Mouse (Mus musculus) heart, embryonic 16.5 days (tissue): ENCODE results near the gene Rora. TPM values are rescaled to one million over a fixed set of nuclear protein-coding genes. Genes with fewer than 3 reads are reported as not detected.
A peak's percentile ranks its signal among the peaks of the same experiment; 100 is the strongest.

Experiments
- ATAC-seq: fragments of 200-750 bp; cut with Nextera tagmentation; replicated peaks from 2 replicates; pipeline ENCODE4 v1.8.0; 2017; ENCODE audit warnings: moderate number of reproducible peaks; ENCODE audit not compliant: insufficient read depth, low FRiP score; ENCODE audit errors: extremely low read depth
- H3K27ac ChIP-seq: fragments of 300-500 bp; sonication (generic); 2 replicates; pipeline ENCODE4 v1.5.1; 2014; ENCODE audit warnings: mild to moderate bottlenecking, low read length, control low read depth, moderate library complexity
- H3K27me3 ChIP-seq: fragments of 300-500 bp; sonication (generic); 2 replicates; pipeline ENCODE4 v1.6.1; 2014; ENCODE audit warnings: low read length, mixed read lengths; ENCODE audit not compliant: control insufficient read depth, insufficient read depth
- H3K36me3 ChIP-seq: fragments of 300-500 bp; sonication (generic); 2 replicates; pipeline ENCODE4 v1.6.1; 2014; ENCODE audit not compliant: control insufficient read depth, insufficient read depth
- H3K4me1 ChIP-seq: fragments of 300-500 bp; sonication (generic); 2 replicates; pipeline ENCODE4 v1.6.1; 2014; ENCODE audit warnings: low read length, mixed read lengths; ENCODE audit not compliant: control insufficient read depth, insufficient read depth
- H3K4me2 ChIP-seq: fragments of 300-500 bp; sonication (generic); 2 replicates; pipeline ENCODE4 v1.6.1; 2014; ENCODE audit warnings: low read depth, mild to moderate bottlenecking, control low read depth, low read length
- H3K4me3 ChIP-seq: fragments of 300-500 bp; sonication (generic); 2 replicates; pipeline ENCODE4 v1.5.1; 2014; ENCODE audit warnings: mild to moderate bottlenecking, control low read depth, low read length
- H3K9ac ChIP-seq: fragments of 300-500 bp; sonication (generic); 2 replicates; pipeline ENCODE4 v1.6.1; 2014; ENCODE audit warnings: low read length, control low read depth
- H3K9me3 ChIP-seq: fragments of 300-500 bp; sonication (generic); replicated peaks from 2 replicates; pipeline ENCODE4 v1.6.1; 2016; ENCODE audit warnings: low read length; ENCODE audit not compliant: control insufficient read depth
- WGBS: fragments of 180-500 bp; shearing (Covaris S2); extraction: QIAGEN DNeasy Blood & Tissue Kit; methylation state at CpG from one replicate; pipeline ENCODE4 v1.1.7; 2014; 5-methylcytosine and 5-hydroxymethylcytosine counted together
- polyA plus RNA-seq: library from polyadenylated mRNA; unstranded; fragments of >200 nt; fragmentation: Nextera tagmentation; extraction: Ambion mirVana; gene quantifications from 2 replicates; pipeline ENCODE4 v1.2.1, GENCODE M21; 2015

Rora gene
- polyA plus RNA-seq, 1 experiment from 2014 or later = 9.4 TPM

DNA sequence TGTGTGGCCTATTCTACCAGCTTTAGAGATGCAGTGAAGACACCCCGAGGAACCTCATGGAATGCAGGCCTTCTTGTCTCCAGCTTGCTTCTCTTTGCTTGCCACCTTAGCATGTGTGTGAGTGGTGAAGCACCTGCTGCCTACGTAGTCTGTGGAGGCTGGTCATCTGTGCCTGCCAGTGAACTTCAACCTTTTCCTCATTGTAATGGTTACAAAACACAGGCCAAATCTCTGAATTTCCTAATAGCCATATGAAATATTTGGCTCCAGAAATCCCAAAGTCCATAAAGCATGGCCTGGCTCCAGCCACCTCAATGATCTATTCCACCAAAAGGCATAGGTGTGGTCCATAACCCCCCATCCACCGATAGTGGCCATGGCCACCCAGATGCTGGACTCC, 631.4 kb downstream of the Rora start:
- Histone ChIP-seq H3K4me2 (no peak overlapping the region), H3K36me3 (no peaks in the 10 kb centered on the region), H3K4me3 (no peak overlapping the region), H3K4me1 (peaks cover 4% of the 10 kb centered on the region; the same call in 1 of the 2 replicates), H3K27ac (no peak overlapping the region), H3K9me3 (peaks cover 4% of the 10 kb centered on the region), H3K9ac (no peak overlapping the region), H3K27me3 (no peaks in the 10 kb centered on the region)
- WGBS = 78% methylated on average over 3 of the region's 3 CpGs
- ATAC-seq = no peak

- Histone ChIP-seq H3K27me3 (peaks cover 9% of the 10 kb centered on the region), H3K4me3 (no peak overlapping the region), H3K4me1 (peaks cover 15% of the 10 kb centered on the region), H3K27ac (no peak overlapping the region), H3K9me3 (no peaks in the 10 kb centered on the region), H3K36me3 (no peaks in the 10 kb centered on the region), H3K4me2 (no peak overlapping the region), H3K9ac (no peak overlapping the region)
- WGBS = 70% methylated on average over 1 of the region's 1 CpGs
- ATAC-seq = no peak
Observed at GRCm38 (mm10) chr9:69288113-69288512, 634.5 kb downstream of the Rora start.

- no peak overlapping the region for H3K9ac ChIP-seq
- H3K4me2 ChIP-seq = no peak overlapping the region
- 51% methylated on average over 5 of the region's 5 CpGs for WGBS
- H3K36me3 ChIP-seq = no peaks in the 10 kb centered on the region
- peaks cover 15% of the 10 kb centered on the region for H3K4me1 ChIP-seq
- H3K9me3 ChIP-seq = no peaks in the 10 kb centered on the region
- H3K4me3 ChIP-seq = no peak overlapping the region
- peaks cover 12% of the 10 kb centered on the region for H3K27me3 ChIP-seq
- ATAC-seq = no peak
- H3K27ac ChIP-seq = no peak overlapping the region
Observed at GRCm38 (mm10) chr9:69288586-69288985, 635.0 kb downstream of the Rora start.

- under 1% methylated on average over 54 of the region's 59 CpGs for WGBS
- H3K36me3 ChIP-seq = no peaks in the 10 kb centered on the region
- peak overlapping the region; percentile 35 for H3K27ac ChIP-seq
- peak overlapping the region; percentile 73 for H3K4me3 ChIP-seq
- H3K9ac ChIP-seq = peak overlapping the region; percentile 81
- no peaks in the 10 kb centered on the region for H3K9me3 ChIP-seq
- H3K4me1 ChIP-seq = peaks cover 15% of the 10 kb centered on the region
- peak; percentile 96 for ATAC-seq
- H3K27me3 ChIP-seq = peaks cover 12% of the 10 kb centered on the region
- H3K4me2 ChIP-seq = peak overlapping the region; percentile 72
Observed at GRCm38 (mm10) chr9:69289056-69290017, 635.8 kb downstream of the Rora start.

DNA sequence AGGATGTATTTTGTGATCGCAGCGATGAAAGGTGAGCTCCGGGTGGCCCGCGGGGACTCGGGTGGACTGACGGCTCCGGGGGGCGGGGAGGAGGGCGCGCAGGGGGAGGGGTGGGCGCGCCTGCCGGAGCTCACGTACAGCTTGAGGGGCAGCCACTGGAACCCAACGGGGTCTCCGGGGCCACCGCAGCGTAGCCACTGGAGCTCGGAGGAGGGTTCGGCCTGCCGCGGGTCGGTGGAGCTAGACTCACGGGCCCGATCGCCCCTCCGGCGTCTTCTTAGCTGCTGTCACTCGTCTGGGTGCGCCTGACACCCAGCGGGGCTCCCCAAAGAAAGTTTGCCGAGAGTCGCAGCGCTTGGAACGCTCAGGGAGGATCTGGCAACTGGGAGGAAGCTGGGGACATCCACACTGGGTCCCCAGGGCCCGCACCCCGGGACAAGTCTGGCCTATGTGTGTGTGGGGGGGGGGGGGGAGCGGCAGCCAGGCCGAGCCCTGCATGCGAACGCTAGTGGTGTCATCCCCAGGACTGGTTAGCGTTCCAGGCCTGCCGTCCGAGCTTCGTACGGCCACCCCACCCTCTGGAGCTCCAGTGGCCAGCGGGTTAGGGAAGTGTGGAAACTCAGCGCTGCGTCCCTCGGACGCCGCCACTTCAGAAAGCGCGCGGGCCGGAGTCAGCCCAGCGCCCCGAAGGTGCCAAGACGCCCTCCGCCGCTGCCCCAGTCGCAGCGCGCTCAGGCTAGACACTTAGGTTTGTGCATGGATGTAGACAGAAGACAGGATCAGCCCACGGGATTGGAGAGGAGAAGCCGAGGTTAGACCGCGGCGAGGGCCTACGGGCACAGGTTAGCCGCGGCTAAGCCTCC, 636.7 kb downstream of the Rora start:
- peak; percentile 69 for ATAC-seq
- WGBS = under 1% methylated on average over 72 of the region's 73 CpGs

GRCm38 (mm10) chr9:69290881-69291450, 637.4 kb downstream of the Rora start:
- Histone ChIP-seq H3K4me3 (peak overlapping the region; percentile 73), H3K27ac (no peak overlapping the region), H3K4me1 (peaks cover 15% of the 10 kb centered on the region), H3K9me3 (no peaks in the 10 kb centered on the region), H3K36me3 (no peaks in the 10 kb centered on the region), H3K4me2 (peak overlapping the region; percentile 72), H3K9ac (peak overlapping the region; percentile 81), H3K27me3 (peaks cover 12% of the 10 kb centered on the region)
- 3% methylated on average over 29 of the region's 29 CpGs for WGBS
- no peak for ATAC-seq

More for the DNA sequence above, 636.7 kb downstream of the Rora start:
- H3K4me3 ChIP-seq = peak overlapping the region; percentile 73
- H3K27me3 ChIP-seq = peaks cover 12% of the 10 kb centered on the region
- peak overlapping the region; percentile 72 for H3K4me2 ChIP-seq
- H3K9me3 ChIP-seq = no peaks in the 10 kb centered on the region
- peak overlapping the region; percentile 35 for H3K27ac ChIP-seq
- peaks cover 15% of the 10 kb centered on the region for H3K4me1 ChIP-seq
- peak overlapping the region; percentile 81 for H3K9ac ChIP-seq
- H3K36me3 ChIP-seq = no peaks in the 10 kb centered on the region

- Histone ChIP-seq H3K27me3 (peaks cover 12% of the 10 kb centered on the region), H3K9ac (peak overlapping the region; percentile 81), H3K27ac (no peak overlapping the region), H3K4me1 (peaks cover 15% of the 10 kb centered on the region), H3K4me2 (peak overlapping the region; percentile 72), H3K4me3 (peak overlapping the region; percentile 73), H3K36me3 (no peaks in the 10 kb centered on the region), H3K9me3 (no peaks in the 10 kb centered on the region)
- 30% methylated on average over 13 of the region's 13 CpGs for WGBS
- no peak for ATAC-seq
Observed at GRCm38 (mm10) chr9:69291451-69291850, 637.9 kb downstream of the Rora start.

DNA sequence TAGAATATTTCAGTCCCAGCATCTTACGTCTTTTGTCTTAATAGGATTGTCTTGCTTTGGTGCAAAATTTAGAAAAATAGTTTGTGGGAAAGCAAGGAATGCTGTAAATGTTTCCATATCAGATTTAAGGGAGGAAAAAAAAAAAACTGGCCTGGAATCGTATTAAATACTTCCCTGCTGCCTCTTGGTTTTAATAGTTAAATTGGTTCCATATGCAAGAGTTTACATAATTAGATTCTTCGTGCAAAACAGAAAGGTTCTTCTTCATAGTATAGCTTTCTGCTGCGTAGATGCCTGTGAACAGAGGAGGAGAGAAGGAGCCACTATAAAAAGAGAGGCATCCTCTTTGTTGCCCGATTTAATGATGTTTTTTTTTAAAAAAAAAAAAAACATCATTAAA, 638.8 kb downstream of the Rora start:
- Histone ChIP-seq H3K9me3 (no peaks in the 10 kb centered on the region), H3K27ac (no peak overlapping the region), H3K4me1 (peaks cover 15% of the 10 kb centered on the region), H3K4me3 (no peak overlapping the region), H3K36me3 (no peaks in the 10 kb centered on the region), H3K27me3 (peaks cover 12% of the 10 kb centered on the region), H3K9ac (no peak overlapping the region), H3K4me2 (no peak overlapping the region)
- 82% methylated on average over 5 of the region's 5 CpGs for WGBS
- no peak for ATAC-seq
